In the genomic region with DNA sequence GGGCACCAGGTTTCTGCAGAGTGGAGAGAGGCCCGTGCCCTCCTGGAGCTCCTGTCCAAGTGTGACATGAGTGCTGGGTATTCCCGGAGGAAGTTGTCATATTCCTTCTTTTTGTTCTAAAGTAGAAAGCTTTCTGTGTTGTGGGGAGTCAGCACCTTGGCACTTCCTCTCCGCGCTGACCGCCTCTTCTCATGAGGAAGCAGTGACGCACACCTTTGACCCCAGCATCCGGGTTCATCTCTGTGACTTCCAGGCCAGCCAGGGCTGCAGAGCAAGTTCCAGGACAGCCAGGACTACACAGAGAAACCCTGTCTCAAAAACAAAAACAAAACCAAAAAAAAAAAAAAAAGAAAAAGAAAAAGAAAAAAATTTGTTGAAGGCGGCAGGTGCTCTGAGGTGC, we compare ENCODE assay signal across 12 mouse cellular contexts. TPM values are rescaled to one million over a fixed set of nuclear protein-coding genes. Genes with fewer than 3 reads are reported as not detected.
DNase-seq lines count a peak whose midpoint lies in the region; ATAC-seq and TF ChIP-seq lines count a peak whose summit lies in the region.
"Had no signal": no experiment of that assay in that cellular context is flagged by ENCODE, and none has a peak within 500 bp of the region (broad histone marks: within the 10 kb centered on the region; RNA-seq: fewer than 3 reads in every experiment).

No protein-coding gene starts in this region.

- no peak for TF ChIP-seq EP300 in liver, postnatal 0 days (IDR thresholded peaks at IDR 0.05; ENCODE audit: low read depth)

- DNase-seq in adrenal gland, adult (ENCODE audit: inconsistent age in 2 of 2, low spot score in 1 of 2), result peak; percentile 53 to 74
- DNase-seq in adrenal gland, postnatal 4 days (ENCODE audit: low spot score in 2 of 2), result no peak
- DNase-seq in adrenal gland, postnatal 10 days, result peak; percentile 52
- DNase-seq in kidney, adult 11 months, result peak; percentile 67
- peak; percentile 44 for DNase-seq in liver, postnatal 0 days
- no peak for DNase-seq in left cerebral cortex, postnatal 14 days (ENCODE audit: low spot score in 2 of 2)
- no peak for DNase-seq in left cerebral cortex, adult 2 months (ENCODE audit: extremely low spot score in 1 of 2, low spot score in 2 of 2)
- DNase-seq: cerebellum, adult 18-20 months; gastrocnemius, postnatal 10 days; thymus, postnatal 36 days had no signal

- no peak for TF ChIP-seq CTCF in liver, postnatal 0 days (IDR thresholded peaks at IDR 0.05; ENCODE audit: low read depth)
- no peak for TF ChIP-seq CTCF in left cerebral cortex, adult 2 months (IDR thresholded peaks at IDR 0.05)

- H3K27ac ChIP-seq in liver, postnatal 0 days (ENCODE audit: low read depth), result peak overlapping the region; percentile 51; the same call in 1 of the 2 replicates
- H3K27ac ChIP-seq in midbrain, embryonic 13.5 days, result no peak overlapping the region
- H3K27ac ChIP-seq in left cerebral cortex, adult 2 months, result no peak overlapping the region

- H3K4me2 ChIP-seq in liver, postnatal 0 days (ENCODE audit: low read depth, low read length), result no peak overlapping the region
- no peak overlapping the region for H3K4me2 ChIP-seq in midbrain, embryonic 13.5 days (replicated peaks)

- peak; percentile 55 for ATAC-seq in liver, postnatal 0 days
- no peak for ATAC-seq in midbrain, embryonic 13.5 days
- ATAC-seq: midbrain, embryonic 16.5 days had no signal

- H3K27me3 ChIP-seq in liver, postnatal 0 days (ENCODE audit: insufficient read depth, low read length), result no peaks in the 10 kb centered on the region
- H3K27me3 ChIP-seq in midbrain, embryonic 13.5 days, result no peaks in the 10 kb centered on the region

- WGBS in liver, postnatal 0 days (ENCODE audit: insufficient replicate concordance), result 85% methylated on average over 8 of the region's 8 CpGs
- WGBS in midbrain, embryonic 13.5 days, result 92% methylated on average over 8 of the region's 8 CpGs

- no peak overlapping the region for H3K4me3 ChIP-seq in liver, postnatal 0 days (ENCODE audit: low read depth, low read length)
- H3K4me3 ChIP-seq in midbrain, embryonic 13.5 days (replicated peaks), result no peak overlapping the region
- H3K4me3 ChIP-seq in left cerebral cortex, adult 2 months, result no peak overlapping the region

- H3K36me3 ChIP-seq in liver, postnatal 0 days (replicated peaks; ENCODE audit: insufficient read depth, low read length), result peaks cover 47% of the 10 kb centered on the region
- H3K36me3 ChIP-seq in midbrain, embryonic 13.5 days, result peaks cover 95% of the 10 kb centered on the region

- H3K9me3 ChIP-seq in liver, postnatal 0 days (ENCODE audit: low read length), result no peaks in the 10 kb centered on the region
- no peaks in the 10 kb centered on the region for H3K9me3 ChIP-seq in midbrain, embryonic 13.5 days

- no peaks in the 10 kb centered on the region for H3K4me1 ChIP-seq in liver, postnatal 0 days (ENCODE audit: insufficient read depth)
- H3K4me1 ChIP-seq in midbrain, embryonic 13.5 days (replicated peaks), result no peaks in the 10 kb centered on the region

- H3K9ac ChIP-seq in liver, postnatal 0 days (replicated peaks), result no peak overlapping the region
- no peak overlapping the region for H3K9ac ChIP-seq in midbrain, embryonic 13.5 days (replicated peaks)

- intact Hi-C loops in left cerebral cortex, postnatal 14 days (cut with DNase I), result no loop called here
- intact Hi-C loops in left cerebral cortex, adult 2 months (cut with DNase I), result no loop called here

RNA-seq across cellular contexts. Expression of a gene that starts 9.8 kb away (rescaled TPM):
- 1 to 10 TPM; 1.3 to 1.6 TPM for total RNA-seq in adrenal gland, postnatal 4 days (2021)
- total RNA-seq in adrenal gland, postnatal 10 days (2021), result 1 to 10 TPM in 1 of 2 experiments, under 1 TPM in 1; 0.33 to 1.2 TPM
- polyA plus RNA-seq in liver, postnatal 0 days (2015; fragmentation: Nextera tagmentation; extraction: Ambion mirVana), result not detected in 2 replicates
- 1 to 10 TPM in 1 of 2 experiments, under 1 TPM in 1; 0.93 to 1.0 TPM for total RNA-seq in left cerebral cortex, postnatal 14 days (2021)
- 0.08 and 0.13 TPM in 2 replicates for polyA plus RNA-seq in midbrain, embryonic 13.5 days (2015; fragmentation: Nextera tagmentation; extraction: Ambion mirVana)
- total RNA-seq in left cerebral cortex, adult 2 months (2021), result under 1 TPM; 0.36 to 0.47 TPM

Comparison
In these comparisons a context has a peak if more than half of its experiments do, and no peak if none do; other contexts are left out.
1. DNase-seq: peak in adrenal gland, adult (2 of 2), adrenal gland, postnatal 10 days (single experiment), kidney, adult 11 months (single experiment) and liver, postnatal 0 days (single experiment); none in adrenal gland, postnatal 4 days (0 of 2), left cerebral cortex, postnatal 14 days (0 of 2) and left cerebral cortex, adult 2 months (0 of 2).